Mouse (Mus musculus) embryonic facial prominence, embryonic 11.5 days (tissue): ENCODE measurements around the gene Sox6. TPM values are rescaled to one million over a fixed set of nuclear protein-coding genes. Genes with fewer than 3 reads are reported as not detected.
A peak's percentile ranks its signal among the peaks of the same experiment; 100 is the strongest.

Experiments used
- ATAC-seq: fragments of 200-750 bp; cut with Nextera tagmentation; replicated peaks from 2 replicates; pipeline ENCODE4 v1.8.0; 2017; ENCODE audit warnings: low read depth; ENCODE audit not compliant: insufficient number of reproducible peaks, low FRiP score, low TSS enrichment
- DNase-seq: peaks from one replicate; pipeline ENCODE4 v3.0.0-alpha.2; 2015; ENCODE audit warnings: low spot score
- H3K27ac ChIP-seq: fragments of 300-500 bp; sonication (generic); replicated peaks from 2 replicates; pipeline ENCODE4 v1.5.1; 2014; ENCODE audit warnings: mild to moderate bottlenecking, low read depth, low read length, control low read depth
- H3K27me3 ChIP-seq: fragments of 300-500 bp; sonication (generic); 2 replicates; pipeline ENCODE4 v1.6.1; 2014; ENCODE audit warnings: mild to moderate bottlenecking, low read length, moderate library complexity, mixed read lengths; ENCODE audit not compliant: control insufficient read depth, insufficient read depth
- H3K36me3 ChIP-seq: fragments of 300-500 bp; sonication (generic); replicated peaks from 2 replicates; pipeline ENCODE4 v1.6.1; 2014; ENCODE audit warnings: low read depth, mild to moderate bottlenecking, low read length, moderate library complexity, mixed read lengths; ENCODE audit not compliant: control insufficient read depth, insufficient read depth
- H3K4me1 ChIP-seq: fragments of 300-500 bp; sonication (generic); 2 replicates; pipeline ENCODE4 v1.6.1; 2014; ENCODE audit warnings: low read length, mixed read lengths; ENCODE audit not compliant: control insufficient read depth, insufficient read depth
- H3K4me2 ChIP-seq: fragments of 300-500 bp; sonication (generic); 2 replicates; pipeline ENCODE4 v1.6.1; 2014; ENCODE audit warnings: low read depth, mild to moderate bottlenecking, control low read depth, low read length, moderate library complexity
- H3K4me3 ChIP-seq: fragments of 300-500 bp; sonication (generic); 2 replicates; pipeline ENCODE4 v1.5.1; 2014; ENCODE audit warnings: low read depth, low read length, control low read depth
- H3K9ac ChIP-seq: fragments of 300-500 bp; sonication (generic); replicated peaks from 2 replicates; pipeline ENCODE4 v1.6.1; 2014; ENCODE audit warnings: mild to moderate bottlenecking, control low read depth, low read length
- H3K9me3 ChIP-seq: fragments of 300-500 bp; sonication (generic); replicated peaks from 2 replicates; pipeline ENCODE4 v1.6.1; 2016; ENCODE audit warnings: mild to moderate bottlenecking, low read length, inconsistent platforms, mixed read lengths; ENCODE audit not compliant: control insufficient read depth
- WGBS: fragments of 180-500 bp; shearing (Covaris S2); extraction: QIAGEN DNeasy Blood & Tissue Kit; methylation state at CpG from one replicate; pipeline ENCODE4 v1.1.7; 2014; 5-methylcytosine and 5-hydroxymethylcytosine counted together
- polyA plus RNA-seq: library from polyadenylated mRNA; unstranded; fragments of >200 nt; fragmentation: Nextera tagmentation; extraction: Ambion mirVana; gene quantifications from 2 replicates; pipeline ENCODE4 v1.2.1, GENCODE M21; 2014

Sox6 gene
- polyA plus RNA-seq, 1 experiment from 2014 or later, result 29.2 TPM

DNA sequence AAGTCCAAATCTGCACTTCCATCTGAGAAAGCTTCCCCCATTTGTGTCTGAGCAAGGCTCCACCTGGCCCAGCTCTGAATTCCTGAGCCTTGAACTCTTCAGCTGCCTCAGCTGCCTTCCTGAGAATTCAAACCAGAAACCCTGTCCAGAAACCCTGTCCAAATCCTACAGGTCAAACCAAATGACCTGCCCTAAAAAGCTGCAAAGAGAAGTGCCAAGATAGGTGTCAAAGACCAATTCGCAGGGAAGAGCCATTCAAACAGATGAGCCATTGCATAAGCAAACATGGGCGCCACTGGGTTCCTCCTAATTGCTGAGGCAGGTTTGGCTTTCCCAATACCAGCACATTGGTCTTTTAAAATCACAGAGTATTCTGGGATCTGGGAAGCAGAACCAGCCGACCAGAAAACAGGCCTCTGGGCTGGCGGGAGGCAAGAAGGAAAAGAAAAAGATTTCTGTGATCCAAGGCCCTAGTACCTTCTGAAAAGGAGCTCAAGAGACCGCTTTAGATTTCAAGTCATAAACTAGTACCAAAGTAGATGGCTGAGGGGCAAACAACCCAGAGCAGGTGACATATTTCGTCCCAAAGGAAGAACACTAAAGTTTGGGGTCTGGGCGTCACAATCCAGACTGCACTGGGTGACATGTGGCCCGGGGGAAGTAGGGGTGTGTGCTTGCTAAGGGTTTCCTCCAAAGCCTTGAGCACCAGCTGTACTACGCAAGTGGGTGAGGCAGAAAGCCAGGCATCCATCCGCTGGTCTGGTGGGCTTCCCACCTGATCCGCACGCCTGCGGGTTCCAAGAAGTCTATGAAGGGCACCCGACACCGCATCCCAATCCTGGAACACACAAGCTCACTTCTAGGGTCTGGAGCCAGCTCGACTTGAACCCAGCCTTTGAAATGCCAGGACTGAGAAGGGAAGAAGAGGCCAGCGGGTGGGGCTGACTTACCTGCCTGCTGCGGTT, 1.7 kb downstream of the Sox6 start:
- H3K27ac ChIP-seq, result no peak overlapping the region

DNA sequence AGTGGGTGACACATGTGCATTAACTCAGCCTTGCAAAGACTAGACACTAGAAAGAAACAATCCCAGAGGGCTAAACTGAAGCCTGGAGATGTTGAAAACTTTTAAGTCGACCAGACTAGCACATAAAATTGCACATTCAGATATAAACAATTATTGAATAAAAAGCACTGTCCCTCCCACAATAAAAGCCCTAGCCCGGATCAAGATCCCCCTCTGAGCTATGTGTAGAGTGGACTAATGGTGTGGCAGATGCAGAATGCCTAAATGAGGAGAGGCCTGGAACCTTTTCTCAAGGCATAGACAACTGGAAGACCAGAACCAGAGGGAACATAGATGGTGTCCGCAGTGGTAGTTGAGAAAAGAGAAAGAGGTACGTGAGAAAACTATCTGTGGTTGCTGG, 3.1 kb downstream of the Sox6 start:
- Histone ChIP-seq H3K4me1 (peaks cover 8% of the 10 kb centered on the region), H3K4me3 (no peak overlapping the region), H3K36me3 (no peaks in the 10 kb centered on the region), H3K4me2 (no peak overlapping the region), H3K27me3 (peaks cover 31% of the 10 kb centered on the region), H3K27ac (no peak overlapping the region), H3K9ac (no peak overlapping the region), H3K9me3 (no peaks in the 10 kb centered on the region)
- 30% methylated on average over 4 of the region's 4 CpGs for WGBS
- ATAC-seq (no peak), DNase-seq (no peak)

More for the DNA sequence above, 1.7 kb downstream of the Sox6 start:
- Histone ChIP-seq H3K36me3 (no peaks in the 10 kb centered on the region), H3K27me3 (peaks cover 31% of the 10 kb centered on the region), H3K4me3 (0 out of 2 replicates have a peak overlapping the region, but pooled peaks have one; percentile 8), H3K4me2 (peak overlapping the region; percentile 21; the same call in 1 of the 2 replicates), H3K4me1 (peaks cover 2% of the 10 kb centered on the region), H3K9ac (no peak overlapping the region), H3K9me3 (no peaks in the 10 kb centered on the region)
- peak; percentile 22 for DNase-seq
- ATAC-seq, result no peak
- 17% methylated on average over 18 of the region's 18 CpGs for WGBS

DNA sequence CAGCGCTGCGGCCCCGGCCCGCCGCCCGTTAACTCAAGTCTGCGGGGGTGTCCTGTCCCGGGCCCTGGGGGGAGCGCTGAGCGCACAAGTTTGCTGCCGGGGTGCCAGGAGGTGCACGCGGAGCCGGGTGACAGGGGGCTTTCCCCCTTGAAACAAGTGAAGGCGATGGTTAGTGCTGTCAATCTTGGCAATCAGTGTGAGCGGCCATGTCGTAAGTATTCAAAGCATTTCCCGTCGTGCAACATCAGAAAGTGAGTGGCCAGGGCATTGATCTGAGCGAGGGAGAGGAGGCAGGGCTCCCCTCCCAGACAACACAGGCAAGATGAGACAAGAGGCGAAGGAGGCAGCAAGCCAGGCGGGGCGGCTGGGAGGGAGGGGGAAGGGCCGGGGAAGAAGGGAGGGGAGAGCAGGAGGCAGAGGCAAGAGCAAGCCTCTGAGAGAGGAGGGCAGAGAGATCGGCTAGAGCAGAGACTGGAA, 4.3 kb downstream of the Sox6 start:
- WGBS, result under 1% methylated on average over 25 of the region's 25 CpGs
- Histone ChIP-seq H3K4me1 (peaks cover 8% of the 10 kb centered on the region), H3K36me3 (no peaks in the 10 kb centered on the region), H3K4me3 (peak overlapping the region; percentile 51), H3K4me2 (peak overlapping the region; percentile 94), H3K9ac (peak overlapping the region; percentile 66), H3K27ac (peak overlapping the region; percentile 63), H3K27me3 (peaks cover 29% of the 10 kb centered on the region), H3K9me3 (no peaks in the 10 kb centered on the region)
- DNase-seq, result peak; percentile 81
- ATAC-seq, result peak; percentile 63; the same call in 1 of the 2 replicates

DNA sequence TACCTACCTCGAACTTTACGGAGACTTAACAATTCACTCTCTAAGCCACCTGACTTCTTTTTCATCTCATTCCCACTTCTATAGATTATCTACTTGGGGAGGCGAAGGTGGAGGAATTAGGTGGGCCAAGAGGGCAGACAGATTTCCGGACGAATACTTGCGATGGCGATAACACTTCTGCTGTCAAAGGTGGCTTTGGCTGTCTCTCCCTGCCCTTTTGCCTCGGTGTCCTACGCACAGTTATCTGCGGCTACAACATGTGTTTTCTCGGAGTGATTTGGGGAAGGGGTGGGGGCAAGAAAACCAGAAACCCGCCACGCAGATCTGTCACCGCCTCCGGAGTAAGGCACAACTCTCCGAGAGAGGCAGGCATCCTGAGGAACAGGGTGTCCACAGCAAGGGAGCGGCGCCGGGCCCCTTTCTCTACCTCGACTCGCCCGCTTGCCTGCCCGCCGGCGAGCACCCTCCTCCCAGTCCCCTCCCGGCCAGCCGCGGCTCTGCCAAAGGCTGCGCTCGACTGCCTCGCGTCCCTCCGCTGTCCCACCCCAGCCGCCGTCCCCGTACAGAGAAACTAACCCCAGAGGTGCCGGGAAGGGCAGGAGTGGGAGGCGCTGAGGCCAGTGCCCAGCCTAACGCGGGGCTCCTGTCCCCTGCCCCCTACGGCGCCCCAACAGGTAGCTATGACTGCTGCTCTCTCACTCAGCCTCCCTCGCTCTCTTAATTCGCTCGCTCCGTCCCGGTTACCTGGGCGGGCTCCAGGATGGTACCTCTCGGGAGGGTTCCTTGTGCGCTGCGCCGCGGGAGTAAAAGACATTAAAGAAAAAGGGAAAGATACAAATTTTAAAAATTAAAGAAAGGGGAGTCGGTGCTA, 5.0 kb downstream of the Sox6 start:
- WGBS, result under 1% methylated on average over 49 of the region's 54 CpGs
- DNase-seq (peak; percentile 64), ATAC-seq (peak; percentile 30)
- H3K4me1 ChIP-seq, result peaks cover 8% of the 10 kb centered on the region
- peak overlapping the region; percentile 66 for H3K9ac ChIP-seq
- H3K27ac ChIP-seq, result peak overlapping the region; percentile 63
- peaks cover 24% of the 10 kb centered on the region for H3K27me3 ChIP-seq
- no peaks in the 10 kb centered on the region for H3K36me3 ChIP-seq
- H3K4me2 ChIP-seq, result peak overlapping the region; percentile 94
- H3K4me3 ChIP-seq, result peak overlapping the region; percentile 51
- H3K9me3 ChIP-seq, result no peaks in the 10 kb centered on the region

DNA sequence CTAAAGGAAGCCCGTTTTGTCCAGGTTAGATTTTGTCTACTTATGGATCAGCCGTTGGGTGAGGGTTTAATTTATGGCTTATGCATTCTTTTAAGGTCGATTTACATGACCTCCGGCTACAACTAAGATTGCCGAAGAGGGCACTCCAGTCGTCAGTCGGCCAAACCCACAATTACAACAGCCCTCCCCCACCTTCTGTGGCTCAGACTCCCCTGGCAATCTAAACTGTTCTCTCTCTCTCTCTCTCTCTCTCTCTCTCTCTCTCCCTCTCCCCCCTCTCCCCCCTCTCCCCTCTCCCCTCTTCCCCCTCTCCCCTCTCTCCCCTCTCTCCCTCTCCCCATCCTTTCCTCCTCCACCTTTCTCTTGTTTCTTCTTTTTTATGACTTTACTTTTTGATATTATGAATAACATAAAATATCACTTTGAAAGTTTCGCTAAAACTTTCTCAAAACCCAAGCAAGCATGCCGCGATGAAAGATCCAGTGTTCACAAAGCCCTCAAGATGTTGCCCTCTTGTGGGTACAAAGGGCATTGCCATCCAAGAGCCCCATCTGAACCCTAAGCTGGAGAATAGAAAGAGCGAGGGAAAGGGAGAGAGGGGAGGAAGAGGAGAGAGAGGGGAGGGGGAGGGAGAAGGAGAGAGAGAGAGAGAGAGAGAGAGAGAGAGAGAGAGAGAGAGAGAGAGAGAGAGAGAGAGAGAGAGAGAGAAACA, 5.8 kb downstream of the Sox6 start:
- H3K4me2 ChIP-seq, result peak overlapping the region; percentile 97
- peak; percentile 94 for DNase-seq
- H3K4me3 ChIP-seq, result peak overlapping the region; percentile 56
- H3K9me3 ChIP-seq, result no peaks in the 10 kb centered on the region
- no peaks in the 10 kb centered on the region for H3K36me3 ChIP-seq
- H3K27me3 ChIP-seq, result peaks cover 22% of the 10 kb centered on the region
- H3K9ac ChIP-seq, result peak overlapping the region; percentile 89
- peak overlapping the region; percentile 78 for H3K27ac ChIP-seq
- peaks cover 6% of the 10 kb centered on the region for H3K4me1 ChIP-seq
- under 1% methylated on average over 11 of the region's 11 CpGs for WGBS
- ATAC-seq, result no peak

DNA sequence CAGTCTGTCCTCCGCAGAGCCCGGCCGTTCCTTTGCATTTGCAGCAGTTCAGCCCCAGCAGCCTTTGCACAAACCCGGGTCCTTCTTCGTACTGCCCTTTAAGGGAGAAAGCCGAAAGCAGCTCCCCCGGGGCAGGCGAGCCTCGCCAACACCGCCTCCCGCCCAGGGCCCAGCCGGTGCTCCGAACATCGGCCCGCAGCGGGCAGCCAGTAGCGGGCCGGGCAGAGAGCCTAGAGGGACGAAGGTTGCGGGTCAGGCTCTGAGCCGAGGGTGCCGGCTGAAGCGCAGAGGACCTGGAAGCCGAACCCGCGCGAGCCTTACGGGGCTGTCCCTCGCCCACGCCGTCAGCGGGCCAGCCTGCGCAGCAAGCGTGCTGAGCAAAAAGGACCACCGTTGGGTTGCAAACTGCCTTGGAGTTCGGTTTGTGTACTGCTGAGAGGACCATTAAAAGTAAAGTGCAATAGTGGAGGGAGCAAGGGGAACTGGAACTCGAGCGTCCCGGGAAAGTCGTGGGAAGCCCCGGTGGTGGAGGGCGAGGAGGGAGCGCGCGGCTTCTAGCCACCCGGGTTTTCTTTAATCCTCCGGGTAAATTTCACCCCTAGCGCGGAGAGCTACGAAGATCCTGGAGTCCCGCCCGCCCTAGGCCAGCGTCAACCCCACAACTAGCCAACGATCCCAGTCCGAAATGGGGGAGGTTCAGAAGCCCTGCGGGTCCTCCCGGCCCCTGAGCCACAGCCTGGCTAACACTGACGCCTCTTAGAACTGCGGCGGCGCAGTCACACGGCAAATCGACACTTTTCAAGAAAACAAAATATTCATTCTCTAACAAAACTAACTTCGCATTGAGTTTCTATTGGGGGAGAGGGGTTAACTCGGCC, 6.6 kb downstream of the Sox6 start:
- Histone ChIP-seq H3K27me3 (peaks cover 17% of the 10 kb centered on the region), H3K27ac (peak overlapping the region; percentile 78), H3K36me3 (no peaks in the 10 kb centered on the region), H3K4me1 (peaks cover 6% of the 10 kb centered on the region), H3K9ac (peak overlapping the region; percentile 89), H3K9me3 (no peaks in the 10 kb centered on the region), H3K4me3 (peak overlapping the region; percentile 56), H3K4me2 (peak overlapping the region; percentile 97)
- DNase-seq (peak; percentile 69), ATAC-seq (peak; percentile 16; the same call in 1 of the 2 replicates)
- under 1% methylated on average over 65 of the region's 65 CpGs for WGBS

DNA sequence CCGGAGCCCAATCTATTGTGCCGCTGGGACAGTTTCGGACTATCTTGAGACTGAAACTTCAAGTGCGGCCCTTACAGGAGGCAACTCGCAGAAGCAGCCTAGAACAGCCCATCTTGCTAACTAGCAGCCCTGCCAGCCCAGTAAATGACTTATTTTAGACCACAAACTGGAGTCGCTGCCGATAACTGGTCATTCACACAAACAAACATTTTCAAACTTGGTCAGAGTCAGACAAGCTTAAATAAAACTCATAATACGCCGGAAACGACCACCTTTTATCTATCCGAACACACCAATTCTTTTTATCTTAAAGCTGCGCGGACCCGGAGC, 7.2 kb downstream of the Sox6 start:
- Histone ChIP-seq H3K4me1 (peaks cover 6% of the 10 kb centered on the region), H3K4me2 (peak overlapping the region; percentile 97), H3K9ac (peak overlapping the region; percentile 89), H3K27me3 (peaks cover 11% of the 10 kb centered on the region), H3K27ac (peak overlapping the region; percentile 78), H3K36me3 (no peaks in the 10 kb centered on the region), H3K4me3 (peak overlapping the region; percentile 56), H3K9me3 (no peaks in the 10 kb centered on the region)
- WGBS, result under 1% methylated on average over 14 of the region's 14 CpGs
- peak; percentile 43 for DNase-seq
- no peak for ATAC-seq
